Mouse (Mus musculus) intestine, postnatal 0 days (tissue): ENCODE data around the gene Mypn. TPM values are rescaled to one million over a fixed set of nuclear protein-coding genes. Genes with fewer than 3 reads are reported as not detected.

Experiments used
- ATAC-seq: fragments of 200-750 bp; cut with Nextera tagmentation; 2 replicates; pipeline ENCODE4 v1.8.0; 2017; ENCODE audit warnings: mild to moderate bottlenecking, moderate TSS enrichment, moderate library complexity
- H3K27ac ChIP-seq: fragments of 300-500 bp; sonication (generic); 2 replicates; pipeline ENCODE4 v1.5.1; 2014; ENCODE audit warnings: mild to moderate bottlenecking, low read depth, low read length, moderate library complexity
- H3K27me3 ChIP-seq: fragments of 300-500 bp; sonication (generic); replicated peaks from 2 replicates; pipeline ENCODE4 v1.6.1; 2014; ENCODE audit warnings: low read length, mixed read lengths; ENCODE audit not compliant: control insufficient read depth, insufficient read depth
- H3K36me3 ChIP-seq: fragments of 300-500 bp; sonication (generic); 2 replicates; pipeline ENCODE4 v1.6.1; 2014; ENCODE audit warnings: mild to moderate bottlenecking, moderate library complexity; ENCODE audit not compliant: control insufficient read depth, insufficient read depth
- H3K4me1 ChIP-seq: fragments of 300-500 bp; sonication (generic); replicated peaks from 2 replicates; pipeline ENCODE4 v1.6.1; 2014; ENCODE audit warnings: antibody characterized with exemption, low read length, mixed read lengths; ENCODE audit not compliant: control insufficient read depth, insufficient read depth
- H3K4me2 ChIP-seq: fragments of 300-500 bp; sonication (generic); replicated peaks from 2 replicates; pipeline ENCODE4 v1.6.1; 2014; ENCODE audit warnings: low read depth, mild to moderate bottlenecking, moderate library complexity
- H3K4me3 ChIP-seq: fragments of 300-500 bp; sonication (generic); 2 replicates; pipeline ENCODE4 v1.5.1; 2014; ENCODE audit warnings: low read depth, low read length
- H3K9ac ChIP-seq: fragments of 300-500 bp; sonication (generic); 2 replicates; pipeline ENCODE4 v1.6.1; 2014; ENCODE audit warnings: mild to moderate bottlenecking, low read depth, low read length
- H3K9me3 ChIP-seq: fragments of 300-500 bp; sonication (generic); 2 replicates; pipeline ENCODE4 v1.6.1; 2016; ENCODE audit warnings: mixed run types; ENCODE audit not compliant: control insufficient read depth
- CTCF ChIP-seq: sonication (generic); IDR thresholded peaks from 2 replicates; pipeline ENCODE4 v1.5.1; 2016; ENCODE audit warnings: low read depth, mild to moderate bottlenecking, control low read depth, antibody characterized with exemption, moderate library complexity
- WGBS: fragments of 180-500 bp; shearing (Covaris S2); extraction: QIAGEN DNeasy Blood & Tissue Kit; methylation state at CpG from one replicate; pipeline ENCODE4 v1.1.7; 2014; 5-methylcytosine and 5-hydroxymethylcytosine counted together
- polyA plus RNA-seq: library from polyadenylated mRNA; unstranded; fragments of >200 nt; fragmentation: Nextera tagmentation; extraction: Ambion mirVana; gene quantifications from 2 replicates; pipeline ENCODE4 v1.2.1, GENCODE M21; 2015

The Mypn gene
- polyA plus RNA-seq, 1 experiment from 2014 or later = 0.03 TPM

DNA sequence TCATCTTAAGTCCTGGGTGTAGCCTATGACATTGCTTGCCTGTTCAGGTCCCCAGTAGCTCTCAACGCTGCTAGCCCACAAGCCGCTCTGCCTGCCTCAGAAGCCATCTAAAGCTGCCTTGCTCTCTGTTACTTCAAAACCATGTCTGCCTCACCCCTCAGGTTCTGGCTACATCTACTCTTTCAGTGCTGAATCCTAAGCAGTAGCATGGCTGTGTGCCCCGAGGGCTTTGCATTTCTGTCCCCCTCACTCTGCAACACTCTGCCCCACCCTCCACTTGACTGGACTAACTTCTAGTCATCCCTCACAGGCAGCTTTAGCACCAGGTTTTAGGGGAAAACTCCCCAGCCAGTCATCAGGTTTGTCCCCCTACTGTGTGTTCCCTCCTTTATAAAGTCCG, 19.3 kb downstream of the Mypn start:
- WGBS = 89% methylated on average over 4 of the region's 4 CpGs
- no peak overlapping the region for H3K27ac ChIP-seq
- H3K4me2 ChIP-seq = no peak overlapping the region
- H3K9me3 ChIP-seq = no peaks in the 10 kb centered on the region
- no peaks in the 10 kb centered on the region for H3K36me3 ChIP-seq
- H3K27me3 ChIP-seq = no peaks in the 10 kb centered on the region
- H3K9ac ChIP-seq = no peak overlapping the region
- ATAC-seq = no peak
- TF ChIP-seq CTCF = no peak
- H3K4me1 ChIP-seq = no peaks in the 10 kb centered on the region
- no peak overlapping the region for H3K4me3 ChIP-seq

DNA sequence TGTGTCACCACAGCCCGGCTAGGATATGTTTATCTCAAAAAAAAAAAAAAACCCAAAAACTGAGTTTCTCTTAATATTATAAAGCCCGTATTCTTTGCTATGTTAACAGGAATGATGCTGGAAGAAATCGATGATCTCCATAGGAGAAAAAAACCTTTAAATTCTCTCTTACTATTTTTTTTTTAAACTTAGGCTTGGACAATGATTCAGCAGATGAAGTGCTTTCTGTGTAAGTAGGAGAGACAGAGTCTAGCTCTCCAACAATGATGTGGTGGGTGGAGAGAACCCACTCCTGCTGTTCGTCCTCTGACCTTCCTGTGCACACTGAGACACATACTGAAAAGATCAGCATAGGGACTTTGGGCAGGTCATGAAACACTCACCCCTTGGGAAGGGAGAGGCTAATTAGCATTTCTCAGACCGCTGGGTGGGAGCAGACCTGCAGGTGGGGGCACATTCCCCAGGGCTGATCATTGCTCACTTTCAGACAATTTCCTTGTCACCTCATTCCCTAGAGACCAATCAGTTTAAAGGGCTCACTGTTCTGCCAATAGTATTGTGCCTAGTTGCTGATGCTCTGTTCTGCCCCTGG, 21.5 kb downstream of the Mypn start:
- no peaks in the 10 kb centered on the region for H3K36me3 ChIP-seq
- H3K27me3 ChIP-seq = no peaks in the 10 kb centered on the region
- no peaks in the 10 kb centered on the region for H3K9me3 ChIP-seq
- no peak overlapping the region for H3K4me3 ChIP-seq
- no peak overlapping the region for H3K9ac ChIP-seq
- no peak overlapping the region for H3K27ac ChIP-seq
- no peak for ATAC-seq
- WGBS = 75% methylated on average over 5 of the region's 5 CpGs
- no peak for TF ChIP-seq CTCF
- no peak overlapping the region for H3K4me2 ChIP-seq
- H3K4me1 ChIP-seq = no peaks in the 10 kb centered on the region

DNA sequence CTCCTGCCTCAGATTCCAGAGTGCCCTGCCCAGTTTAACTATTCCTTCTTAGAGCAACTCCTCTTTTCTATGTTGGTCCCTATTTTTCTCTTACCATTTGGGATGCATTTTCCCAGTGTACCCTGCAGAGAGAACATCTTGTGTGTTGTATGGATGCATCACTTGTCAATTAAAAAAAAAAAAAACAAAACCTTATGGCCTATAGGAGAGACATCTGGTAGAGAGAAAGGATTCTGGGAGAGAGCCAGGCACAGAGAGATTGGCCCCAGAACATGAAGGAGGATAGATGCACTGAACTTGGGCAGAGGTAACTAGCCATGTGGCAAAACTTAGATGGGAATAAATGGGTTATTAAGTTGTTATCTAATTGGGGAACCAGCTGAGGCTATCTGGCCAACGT, 22.6 kb downstream of the Mypn start:
- Histone ChIP-seq H3K4me3 (no peak overlapping the region), H3K4me1 (no peaks in the 10 kb centered on the region), H3K27me3 (no peaks in the 10 kb centered on the region), H3K9me3 (no peaks in the 10 kb centered on the region), H3K27ac (no peak overlapping the region), H3K36me3 (no peaks in the 10 kb centered on the region), H3K9ac (no peak overlapping the region), H3K4me2 (no peak overlapping the region)
- ATAC-seq = no peak
- 52% methylated on average over 1 of the region's 1 CpGs for WGBS
- no peak for TF ChIP-seq CTCF

DNA sequence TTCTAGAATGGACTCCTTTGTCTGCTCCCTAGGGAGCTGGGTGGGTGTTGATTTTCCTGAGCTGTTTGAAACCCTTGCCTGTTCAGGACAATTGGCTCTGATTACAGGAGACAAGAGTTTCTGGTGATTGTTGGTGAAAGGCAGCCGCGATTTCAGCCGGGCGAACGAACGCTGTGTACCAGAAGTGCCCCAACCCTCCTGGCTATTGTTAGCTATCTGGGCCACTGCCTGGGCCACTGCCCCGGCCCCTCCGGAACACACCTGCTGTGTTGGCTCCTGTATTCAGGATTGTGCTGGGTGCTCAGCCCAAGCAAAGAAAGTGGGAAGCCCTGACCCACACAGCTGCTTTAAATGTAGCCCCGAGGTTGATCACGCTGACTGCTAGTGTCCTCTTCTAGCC, 24.2 kb downstream of the Mypn start:
- no peak for ATAC-seq
- H3K27me3 ChIP-seq = no peaks in the 10 kb centered on the region
- H3K4me3 ChIP-seq = no peak overlapping the region
- no peaks in the 10 kb centered on the region for H3K9me3 ChIP-seq
- no peak for TF ChIP-seq CTCF
- H3K27ac ChIP-seq = no peak overlapping the region
- H3K36me3 ChIP-seq = no peaks in the 10 kb centered on the region
- H3K4me1 ChIP-seq = no peaks in the 10 kb centered on the region
- 83% methylated on average over 10 of the region's 10 CpGs for WGBS
- H3K4me2 ChIP-seq = no peak overlapping the region
- no peak overlapping the region for H3K9ac ChIP-seq

DNA sequence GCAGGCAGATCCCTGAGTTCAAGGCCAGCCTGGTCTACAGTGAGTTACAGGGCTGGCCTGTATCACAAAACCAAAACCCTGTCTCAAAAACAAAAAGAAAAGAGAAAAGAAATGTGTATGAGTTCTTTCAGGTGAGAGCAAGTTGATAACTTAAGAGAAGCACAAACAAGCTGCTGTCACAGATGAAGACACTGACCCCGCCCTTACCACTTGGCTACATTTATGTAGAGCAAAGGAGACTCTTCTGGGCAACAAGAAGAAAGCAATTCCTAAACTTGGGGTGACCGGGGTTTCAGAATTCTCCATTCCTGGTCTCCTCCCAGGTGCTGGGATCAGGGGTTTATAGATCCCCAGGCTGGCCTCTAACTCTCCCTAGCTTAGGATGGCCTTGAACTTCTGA, 25.4 kb downstream of the Mypn start:
- Histone ChIP-seq H3K9ac (no peak overlapping the region), H3K27me3 (no peaks in the 10 kb centered on the region), H3K9me3 (no peaks in the 10 kb centered on the region), H3K4me3 (no peak overlapping the region), H3K27ac (no peak overlapping the region), H3K4me1 (no peaks in the 10 kb centered on the region), H3K36me3 (no peaks in the 10 kb centered on the region), H3K4me2 (no peak overlapping the region)
- no peak for ATAC-seq
- 84% methylated on average over 2 of the region's 2 CpGs for WGBS
- no peak for TF ChIP-seq CTCF

DNA sequence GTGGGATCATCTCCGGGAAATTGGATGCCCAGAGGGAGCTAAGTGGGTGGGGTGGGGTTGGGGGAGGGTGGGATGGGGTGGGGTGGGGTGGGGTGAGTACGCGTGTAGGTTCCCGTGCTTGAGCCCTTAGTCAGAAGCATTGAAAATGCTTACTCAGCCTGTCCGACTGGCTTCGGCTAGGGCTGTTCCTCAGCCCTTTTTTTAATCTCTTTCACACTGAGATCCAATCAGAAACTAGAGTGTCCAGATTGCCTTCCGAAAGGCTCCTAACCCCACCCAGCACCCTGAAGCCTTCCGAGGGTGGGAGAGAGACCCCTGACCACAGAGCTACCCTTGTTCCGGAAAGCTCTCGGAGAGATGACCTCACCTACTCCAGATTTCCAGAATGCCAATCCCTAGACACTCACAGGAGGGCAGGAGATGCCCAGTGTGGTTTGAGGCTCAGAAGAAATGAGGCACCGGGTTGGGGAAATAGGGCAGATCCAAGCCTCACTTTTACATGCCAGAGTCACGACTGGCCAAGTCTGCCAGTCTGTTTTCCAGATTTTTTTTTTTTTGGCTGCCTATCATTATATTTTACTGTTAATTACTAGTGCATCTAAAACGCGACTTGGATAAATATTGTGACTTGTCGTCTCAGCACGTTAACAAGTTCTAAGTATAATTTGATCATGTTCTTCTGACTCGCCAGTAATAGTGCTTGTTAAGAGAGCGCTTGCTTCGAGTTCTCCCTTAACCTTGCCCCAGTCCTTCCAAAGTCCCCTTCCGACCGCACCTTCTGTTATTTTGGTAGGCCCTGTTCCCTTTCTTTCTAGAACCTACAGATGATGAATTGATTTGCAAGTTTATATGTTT, 26.2 kb downstream of the Mypn start:
- no peaks in the 10 kb centered on the region for H3K9me3 ChIP-seq
- ATAC-seq = no peak
- H3K27ac ChIP-seq = no peak overlapping the region
- H3K4me3 ChIP-seq = no peak overlapping the region
- no peaks in the 10 kb centered on the region for H3K36me3 ChIP-seq
- H3K4me1 ChIP-seq = no peaks in the 10 kb centered on the region
- no peak overlapping the region for H3K9ac ChIP-seq
- no peak for TF ChIP-seq CTCF
- 68% methylated on average over 21 of the region's 21 CpGs for WGBS
- H3K4me2 ChIP-seq = 0 out of 2 replicates have a peak overlapping the region, but pooled peaks have one; percentile 24
- no peaks in the 10 kb centered on the region for H3K27me3 ChIP-seq
